Mouse (Mus musculus) cerebellum, postnatal 25 days (tissue): Measurements from ENCODE around the gene Btc.

ENCODE experiments used
- DNase-seq, 2 experiments: peaks; one replicate each; pipeline ENCODE4 v3.0.0; 2021; ENCODE audit warnings: mixed read lengths in 2 of 2

Btc gene

DNA sequence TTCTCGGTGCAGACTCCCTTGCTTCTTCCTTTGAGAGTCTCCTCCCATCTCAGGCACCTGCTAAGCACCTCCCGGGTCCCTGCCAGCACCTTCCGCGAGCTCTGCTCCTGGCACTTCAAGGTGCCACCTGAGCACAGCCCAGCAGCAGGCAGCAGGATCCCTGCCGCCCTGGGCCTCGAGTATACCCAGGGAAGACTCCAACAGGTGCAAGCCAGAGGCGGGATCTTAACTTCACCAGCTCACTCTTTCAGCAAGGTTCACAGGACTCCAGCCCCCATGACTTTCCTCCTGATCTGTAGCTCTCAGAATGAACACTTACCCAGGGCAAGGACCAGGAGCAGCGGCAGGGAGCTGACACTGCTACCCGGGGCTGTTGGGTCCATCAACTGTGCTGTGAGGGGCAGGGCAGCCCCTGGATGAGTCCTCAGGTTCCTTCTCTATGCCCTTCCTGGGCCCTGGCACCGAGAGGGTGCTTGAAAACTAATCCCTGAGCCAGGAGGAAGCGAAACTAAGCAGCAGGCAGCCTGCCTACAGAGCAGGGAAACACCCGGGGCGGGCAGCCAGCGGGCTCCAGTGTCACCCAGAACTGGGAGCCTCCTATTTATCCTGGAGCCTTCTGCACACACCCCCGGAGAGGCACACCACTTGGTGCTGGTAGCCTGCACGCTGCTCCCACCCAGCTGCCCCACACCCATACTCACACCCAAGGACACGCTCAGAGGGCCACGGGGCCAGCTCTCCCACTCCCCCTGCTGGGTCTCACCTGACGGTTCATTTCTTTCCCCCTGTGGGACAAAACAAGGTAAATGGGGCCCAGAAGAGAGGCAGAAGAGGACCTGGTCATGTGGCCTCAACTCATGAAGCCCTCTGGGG is at the start of gene Btc:
TSS of gene Btc (minus strand) at position 656 of the 873 bp plus-strand sequence.
- DNase-seq = peak; percentile 34 to 40

DNA sequence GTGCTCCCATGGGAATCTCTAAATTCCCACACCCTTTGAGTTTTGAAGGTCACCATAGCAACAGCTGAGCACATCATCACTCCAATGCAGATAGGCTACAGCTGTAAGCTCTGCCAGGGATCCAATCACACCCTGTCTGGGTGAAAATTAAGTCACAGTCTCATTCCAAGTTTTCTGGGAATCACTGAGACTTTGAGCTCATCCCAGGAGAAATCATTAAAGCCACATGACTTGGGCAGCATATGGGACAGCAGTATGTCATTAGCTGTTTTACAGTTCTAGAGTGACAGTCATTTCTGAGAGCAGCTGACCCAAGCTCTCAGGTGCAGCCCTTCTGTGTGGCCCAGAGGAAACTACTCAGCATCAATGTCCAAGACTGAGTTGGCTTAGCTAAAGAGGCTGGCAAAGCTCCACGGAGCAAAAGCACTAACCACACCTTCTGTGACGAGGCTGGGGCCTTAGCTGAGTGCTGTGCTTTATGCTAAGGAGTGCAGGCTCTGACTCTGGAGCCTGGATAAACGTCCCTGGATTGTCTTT is 42.3 kb upstream of the Btc start:
- DNase-seq = peak; percentile 6 to 16

DNA sequence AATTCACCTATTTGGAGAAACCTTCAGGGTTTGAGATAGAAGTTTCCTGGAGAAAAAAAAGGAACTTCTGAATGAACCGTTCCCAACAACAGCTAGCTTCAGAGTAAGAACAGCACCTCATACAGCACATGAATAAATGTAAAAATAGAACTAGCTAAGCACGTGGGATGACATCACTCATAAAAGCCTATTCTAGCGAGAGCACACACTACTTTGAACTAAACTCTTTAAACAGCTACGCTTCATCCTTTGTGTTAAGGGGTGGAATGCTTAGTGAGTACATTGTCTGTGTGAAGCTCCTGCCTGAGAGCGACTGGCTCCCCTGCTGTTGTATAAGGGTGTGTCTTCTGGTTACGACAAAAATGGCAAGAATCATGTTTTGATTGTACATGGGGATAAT is 33.8 kb upstream of the Btc start:
- DNase-seq = no peak

DNA sequence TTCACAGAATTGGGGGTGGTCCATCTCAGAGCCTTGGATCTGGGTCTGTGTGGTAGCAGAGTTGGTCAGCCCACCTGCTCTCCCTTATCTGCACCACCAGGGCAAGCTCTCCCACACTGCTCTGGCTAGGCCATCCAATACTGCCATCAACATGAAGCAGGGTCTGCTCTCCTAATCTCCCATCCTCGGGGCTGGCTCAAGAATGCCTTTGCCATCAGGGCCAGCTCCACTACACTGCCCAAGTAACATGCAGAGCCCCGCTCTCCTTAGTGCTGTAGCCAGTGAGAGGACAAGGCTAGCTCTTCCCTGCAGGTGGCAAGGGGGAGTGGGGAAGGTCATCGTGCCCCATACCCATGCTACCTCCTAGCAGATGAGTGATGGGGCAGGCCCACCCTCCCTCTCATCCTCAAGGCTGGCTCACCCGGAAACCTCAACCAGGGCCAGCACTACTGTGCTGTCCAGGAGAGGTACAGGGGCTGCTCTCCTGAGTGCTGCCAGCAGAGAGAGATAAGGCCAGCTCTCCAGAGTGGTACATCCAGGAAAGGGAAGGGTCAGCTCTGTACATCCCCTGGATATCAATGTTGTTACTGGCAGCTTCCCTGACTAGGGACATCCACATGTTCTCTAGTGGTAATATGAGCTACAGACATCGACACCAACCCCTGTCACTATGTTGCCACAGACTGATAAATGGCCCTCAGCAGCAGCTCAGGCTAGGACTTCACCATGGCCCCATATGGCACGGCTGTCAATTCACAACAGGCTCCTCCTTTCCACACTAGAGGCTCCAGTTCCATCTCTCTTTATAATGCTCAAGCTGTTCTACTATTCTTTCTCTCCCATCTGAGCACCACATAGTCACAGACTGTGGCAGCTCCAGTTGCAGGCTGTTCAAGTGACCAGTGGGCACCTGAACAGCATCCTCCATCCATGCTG is 32.2 kb upstream of the Btc start:
- no peak for DNase-seq

DNA sequence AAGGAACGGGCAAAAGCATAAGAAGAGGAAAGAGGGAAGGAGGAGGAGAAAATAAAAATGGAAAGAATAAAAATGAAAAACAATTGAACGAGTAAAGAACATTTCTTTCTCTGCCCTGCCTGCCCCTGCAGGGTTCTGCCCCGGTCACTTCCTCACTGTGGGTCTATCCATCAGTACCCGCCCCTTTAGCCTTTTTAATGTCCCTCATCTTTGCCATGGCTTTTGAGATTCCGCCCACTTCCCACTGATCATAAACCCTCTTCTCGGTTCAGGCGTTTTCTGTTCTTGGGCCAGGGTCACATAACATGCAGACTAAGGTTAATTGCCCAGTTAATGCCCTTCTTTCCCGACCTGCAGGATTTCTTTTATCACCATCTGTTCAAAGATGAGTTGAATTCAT is 25.8 kb upstream of the Btc start:
- no peak for DNase-seq

DNA sequence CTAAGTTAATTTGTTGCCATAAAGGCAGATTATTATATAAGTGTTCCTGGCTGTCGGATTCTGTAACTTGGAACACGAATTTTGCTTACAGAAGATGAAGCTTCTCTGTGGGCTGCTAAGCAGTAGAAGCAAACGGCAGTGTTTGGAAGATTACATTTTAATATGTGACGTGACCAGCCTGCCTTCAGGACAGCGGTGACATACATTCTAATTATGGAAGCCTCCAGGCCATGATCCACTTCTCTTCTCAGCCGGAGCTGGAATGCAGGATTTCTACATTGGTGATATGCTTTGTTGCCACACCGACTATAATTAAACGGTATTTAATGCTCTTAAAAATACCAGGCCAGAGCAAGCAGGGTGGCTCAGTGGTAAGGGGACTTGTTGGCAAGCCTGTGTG is 11.0 kb upstream of the Btc start:
- no peak for DNase-seq

DNA sequence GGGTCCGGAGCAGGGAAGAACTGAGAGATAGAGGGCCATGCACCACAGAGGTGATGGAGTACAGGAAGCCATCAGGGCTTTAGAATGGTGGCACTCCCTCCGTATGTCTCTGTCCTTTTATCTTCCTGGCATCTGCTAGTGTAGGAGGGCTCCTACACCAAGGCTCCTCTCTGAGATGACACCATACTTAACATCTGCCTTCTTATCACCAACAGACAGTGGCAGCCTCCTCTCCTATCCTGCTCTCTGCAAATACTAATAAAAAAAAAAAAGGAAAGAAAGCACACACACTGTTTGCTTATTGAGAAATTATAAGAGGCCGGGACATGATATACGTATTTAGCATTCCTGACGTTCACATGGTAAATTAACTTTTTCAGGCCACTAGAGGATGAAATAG is 1.5 kb upstream of the Btc start:
- no peak for DNase-seq

DNA sequence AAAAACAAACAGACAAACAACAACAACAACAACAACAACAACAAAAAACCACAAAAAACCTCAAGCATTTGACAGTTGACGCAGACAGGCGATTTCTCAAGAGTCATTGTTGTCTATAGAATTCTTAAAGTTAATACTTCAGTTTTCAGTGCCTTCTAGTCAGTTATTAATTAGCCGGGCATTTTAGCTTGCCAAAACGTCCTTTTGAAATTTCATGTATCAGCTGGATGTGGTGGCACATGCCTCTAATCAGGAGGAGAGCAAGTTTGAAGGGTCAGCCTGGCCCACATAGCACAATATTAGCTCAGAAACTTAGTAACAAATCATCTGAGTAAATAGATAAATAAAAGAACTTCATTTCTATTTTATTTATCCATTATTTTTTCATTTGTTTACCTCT is 487 bp upstream of the Btc start:
- DNase-seq = no peak

DNA sequence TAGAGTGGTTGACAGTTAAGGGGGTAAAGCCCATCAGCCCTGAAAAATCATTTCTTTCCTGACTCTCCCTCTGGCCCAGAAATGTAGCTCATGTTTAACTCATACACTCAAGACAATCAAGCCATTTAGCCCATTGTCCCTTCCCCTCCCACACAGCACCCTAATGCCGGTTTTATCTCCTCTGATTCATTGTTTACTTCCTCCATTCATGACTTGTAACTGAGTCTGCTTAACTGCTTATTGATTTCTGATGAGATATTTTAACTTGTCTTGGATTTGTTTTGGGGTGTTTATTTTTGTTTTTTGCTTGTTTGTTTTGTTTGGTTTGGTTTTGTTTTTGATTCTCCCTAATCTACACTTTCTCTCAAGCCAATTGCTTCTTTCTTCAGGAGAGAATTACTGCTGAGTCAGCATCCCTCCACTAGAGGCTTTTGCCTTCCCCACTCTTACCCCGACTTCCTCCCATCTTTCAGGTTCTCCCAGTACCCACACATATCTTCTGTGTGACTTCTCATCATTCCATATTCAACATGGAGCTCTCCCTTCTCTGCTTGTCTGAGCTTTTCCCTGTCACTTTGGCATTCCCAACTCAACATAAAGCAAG is 2.2 kb downstream of the Btc start:
- no peak for DNase-seq

DNA sequence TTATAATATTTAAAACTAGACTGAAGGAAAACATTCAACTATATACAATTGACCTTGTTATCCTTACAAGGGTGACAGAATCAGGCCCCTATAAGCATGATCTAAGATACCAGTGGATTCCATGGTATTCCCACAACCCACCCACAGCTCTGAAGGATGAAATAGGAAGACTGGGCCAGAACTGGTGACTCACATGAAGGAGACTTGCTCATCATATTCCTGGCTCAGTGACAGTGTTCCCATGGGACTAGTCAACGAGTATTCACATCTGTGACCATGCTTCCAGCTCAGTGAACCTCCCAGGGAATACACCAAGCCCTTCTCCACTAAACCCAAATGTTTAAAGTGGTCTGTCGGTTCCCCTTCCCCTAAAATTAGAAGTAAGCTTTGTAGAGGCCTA is 27.3 kb downstream of the Btc start:
- no peak for DNase-seq

DNA sequence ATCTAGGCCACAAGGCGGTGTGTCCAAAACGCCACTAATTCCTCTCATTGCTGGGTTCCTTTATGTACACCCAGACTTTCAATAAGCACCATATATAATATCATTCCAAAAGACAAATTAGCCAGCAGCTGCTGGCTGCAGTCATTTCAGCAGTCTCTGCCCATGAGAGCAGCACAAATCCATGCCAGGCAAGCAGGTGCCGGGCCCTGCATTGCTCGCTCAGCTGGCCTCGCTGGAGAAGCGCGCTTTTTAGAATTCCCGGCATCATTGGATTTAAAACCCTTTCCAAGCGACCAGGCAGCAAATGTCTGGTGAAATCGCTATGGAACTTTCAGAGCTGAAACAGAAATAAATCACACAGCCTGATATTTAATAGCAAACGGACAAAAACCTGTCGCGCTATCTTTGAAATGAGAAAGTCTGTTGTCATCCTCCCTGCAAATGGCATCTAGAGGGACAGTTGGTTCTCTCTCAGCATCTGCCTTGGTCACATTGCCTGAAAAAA is 34.7 kb downstream of the Btc start:
- peak; percentile 17 to 47 for DNase-seq

DNA sequence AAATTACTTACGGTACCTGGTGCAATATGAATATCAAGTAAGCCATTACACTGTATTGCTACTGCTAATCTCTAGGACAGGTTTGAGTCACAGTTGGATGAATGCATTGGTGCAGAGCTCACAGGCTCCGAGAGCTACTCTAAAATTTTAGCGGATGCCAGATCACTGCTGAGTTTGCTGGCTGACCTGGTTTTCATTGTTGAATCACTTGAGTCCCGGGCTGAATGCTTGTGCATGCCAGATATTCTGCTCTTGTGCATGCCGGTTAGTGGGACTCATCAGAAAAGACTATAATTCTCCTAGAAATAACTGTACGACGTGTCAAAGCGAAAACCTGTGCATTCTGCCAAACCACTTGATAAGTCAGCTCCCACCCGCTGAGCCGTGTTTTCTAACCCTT is 35.9 kb downstream of the Btc start:
- peak; percentile 83 to 85 for DNase-seq

DNA sequence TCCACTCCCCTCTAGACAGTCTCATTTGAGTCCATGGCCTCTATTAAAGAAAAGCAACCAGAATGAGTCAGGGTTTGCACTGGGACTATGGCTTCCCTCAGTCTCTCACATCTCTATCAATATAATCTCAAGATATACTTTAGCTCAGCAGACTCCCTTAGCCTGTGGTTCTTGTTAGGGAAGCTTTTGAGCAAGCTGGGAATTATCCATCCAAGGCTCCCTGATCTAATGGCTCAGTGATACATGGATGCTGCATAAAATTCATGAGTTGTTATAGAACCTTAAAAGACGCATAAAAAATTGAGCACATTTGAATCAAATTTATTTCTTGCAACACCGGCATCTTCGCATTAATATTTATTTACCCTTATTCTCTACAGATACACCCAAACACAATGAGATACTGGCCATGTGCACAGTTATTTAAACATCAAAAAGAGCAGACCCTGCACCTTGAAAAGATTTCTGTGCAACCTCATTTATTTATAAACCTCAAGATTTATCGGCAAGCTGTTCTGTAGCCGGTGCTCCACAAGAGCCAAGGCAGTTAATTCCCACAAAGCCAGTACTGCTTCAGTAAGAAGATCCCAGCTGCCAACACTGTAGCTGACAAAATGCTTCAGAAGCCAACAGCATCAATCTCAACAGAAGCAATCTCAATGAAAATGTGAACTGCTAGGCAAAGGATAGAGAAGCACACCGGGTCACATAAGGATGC is 39.4 kb downstream of the Btc start:
- peak in 1 of 2 experiments; percentile 40 for DNase-seq

DNA sequence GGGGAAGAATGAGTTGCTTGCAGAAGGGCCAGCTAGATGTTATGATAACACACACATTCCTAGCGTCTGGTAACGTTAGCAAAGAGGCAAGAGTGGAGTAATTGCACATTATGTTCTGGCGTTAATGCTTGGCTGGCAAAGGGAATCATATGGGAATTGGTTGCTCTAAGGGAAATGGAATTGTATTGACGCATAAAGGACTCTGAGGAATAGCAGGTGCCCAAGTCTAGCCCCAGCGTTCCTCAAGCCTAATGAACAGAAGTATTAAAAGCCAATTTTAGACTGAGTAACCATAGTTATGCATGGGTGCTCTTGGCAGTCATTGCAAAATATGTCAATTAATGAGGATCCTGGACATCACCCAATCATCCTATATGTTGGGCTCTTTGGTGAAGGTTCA is 50.1 kb downstream of the Btc start:
- no peak for DNase-seq

DNA sequence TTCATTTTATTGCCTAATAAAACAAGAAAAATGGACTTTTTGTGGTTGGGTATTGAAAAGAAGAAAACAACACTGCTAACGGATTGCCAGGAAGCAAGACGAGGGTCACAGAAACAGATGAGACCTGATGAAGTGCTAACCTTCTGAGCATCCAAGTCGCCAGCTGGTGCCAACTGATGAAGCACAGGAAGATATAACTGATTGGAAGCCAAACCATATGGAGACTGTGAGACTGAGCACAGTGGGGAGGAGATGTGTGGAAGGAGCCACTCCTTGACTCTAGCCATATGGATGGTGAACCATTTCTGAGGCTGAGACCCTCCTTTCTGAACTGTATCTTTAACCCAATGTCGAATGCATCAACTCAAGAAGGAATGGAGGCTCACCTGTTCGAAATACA is 57.1 kb downstream of the Btc start:
- DNase-seq = peak; percentile 49 to 78

DNA sequence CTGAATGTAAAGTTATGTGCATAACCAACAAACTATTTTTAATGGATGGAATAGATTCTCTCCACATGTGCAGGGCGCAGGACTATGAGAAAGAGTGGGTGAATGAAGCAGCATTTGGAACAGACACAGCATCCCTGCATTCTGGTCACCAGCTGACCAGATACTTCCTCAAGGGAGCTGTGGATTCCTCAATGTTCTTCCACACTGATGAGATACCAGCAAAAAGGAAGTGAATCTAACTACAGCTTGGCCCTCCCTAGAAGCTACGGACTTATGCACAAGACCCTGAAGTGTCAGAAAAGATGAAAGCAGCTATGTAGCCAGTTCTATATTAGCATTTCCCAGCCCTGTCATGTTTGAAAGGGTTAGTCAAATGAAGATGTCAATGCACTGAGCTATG is 57.7 kb downstream of the Btc start:
- no peak for DNase-seq

DNA sequence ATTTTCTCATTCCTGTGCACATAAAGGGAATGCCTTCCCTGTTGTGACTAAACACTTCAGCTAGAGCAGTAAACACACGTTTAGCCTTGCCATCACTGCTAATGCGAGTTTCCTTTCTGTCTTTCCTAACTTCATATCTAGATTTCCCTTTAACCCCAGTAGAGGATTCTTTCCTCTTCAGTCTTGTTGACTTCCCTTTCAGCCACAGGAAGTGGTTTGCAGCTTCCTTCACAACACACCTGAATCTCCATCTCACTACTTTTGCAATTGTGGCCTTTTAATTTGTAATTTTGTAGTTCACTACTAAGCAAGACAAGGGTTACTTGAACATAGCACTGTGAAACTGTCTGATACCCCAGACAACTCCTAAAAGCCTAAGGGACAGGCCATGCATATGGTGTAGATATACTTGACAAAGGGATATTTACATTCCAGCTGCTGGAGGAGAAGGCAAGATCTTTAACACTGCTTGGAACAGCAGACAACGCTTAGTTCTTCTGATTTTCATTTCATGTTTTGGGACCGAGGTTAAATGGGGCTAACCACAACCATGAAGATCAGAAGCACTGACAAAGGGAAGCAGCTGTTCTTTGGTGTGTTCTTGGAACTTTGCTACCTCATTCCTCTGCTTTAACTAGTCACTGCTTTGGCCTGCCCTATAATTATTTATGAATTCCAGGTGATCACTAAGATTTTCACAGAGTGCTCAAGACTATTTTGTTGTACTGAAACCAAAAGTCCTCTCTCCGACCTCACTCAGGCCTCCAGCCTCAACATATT is 60.6 kb downstream of the Btc start:
- no peak for DNase-seq

DNA sequence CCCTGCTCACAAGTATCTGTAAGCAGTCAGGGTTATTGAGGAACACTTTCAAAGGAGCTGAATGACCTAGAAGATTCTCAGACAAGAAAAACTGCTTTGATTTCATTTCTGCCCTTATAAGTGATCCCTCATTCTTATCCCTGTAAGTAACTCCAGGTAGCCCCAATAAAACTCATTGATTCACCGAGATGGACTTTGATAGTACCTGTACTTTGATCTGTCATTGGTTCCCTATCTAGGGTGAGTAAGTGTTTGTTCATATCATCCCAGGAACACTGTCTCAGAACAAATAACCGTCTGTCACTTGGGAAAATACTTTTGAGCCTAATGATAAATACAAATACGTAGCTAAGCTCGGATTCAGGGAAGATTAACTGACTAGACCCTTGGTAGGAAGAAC is 68.6 kb downstream of the Btc start:
- no peak for DNase-seq

DNA sequence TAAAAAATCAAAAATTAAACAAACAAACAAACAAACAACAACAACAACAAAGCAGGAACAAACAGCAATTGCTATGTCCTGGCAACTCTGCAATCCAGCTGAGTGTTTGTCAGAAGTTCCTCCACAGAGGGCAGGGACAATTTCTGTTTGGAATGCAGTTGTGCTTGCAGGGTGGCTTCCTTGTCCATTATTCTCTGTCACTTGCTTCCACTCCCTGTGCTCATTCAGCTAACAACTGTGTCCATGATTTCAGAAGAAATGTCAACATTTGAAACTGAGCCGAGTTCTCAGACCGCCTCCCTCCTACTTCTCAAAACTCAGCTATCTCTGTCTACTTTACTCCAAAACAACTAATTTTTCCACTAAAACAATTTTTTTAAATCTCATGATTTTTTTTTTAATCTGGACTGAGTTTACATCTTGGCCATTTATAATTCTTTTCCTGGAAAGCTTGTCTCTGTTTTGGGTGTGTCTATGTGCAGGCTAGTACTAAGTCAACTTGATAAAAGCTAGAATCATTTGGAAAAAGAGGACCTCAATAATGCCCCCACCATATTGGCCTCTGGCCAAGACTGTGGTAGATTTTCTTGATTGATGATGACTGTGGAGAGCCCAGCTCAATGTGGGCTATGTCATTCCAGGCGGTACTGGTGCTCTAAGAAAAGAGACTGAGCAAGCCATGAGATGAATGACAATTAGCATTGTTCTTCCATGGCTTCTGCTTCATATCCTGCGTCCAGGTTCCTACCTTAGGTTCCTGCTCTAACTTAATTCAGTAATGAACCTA is 70.5 kb downstream of the Btc start:
- no peak for DNase-seq

DNA sequence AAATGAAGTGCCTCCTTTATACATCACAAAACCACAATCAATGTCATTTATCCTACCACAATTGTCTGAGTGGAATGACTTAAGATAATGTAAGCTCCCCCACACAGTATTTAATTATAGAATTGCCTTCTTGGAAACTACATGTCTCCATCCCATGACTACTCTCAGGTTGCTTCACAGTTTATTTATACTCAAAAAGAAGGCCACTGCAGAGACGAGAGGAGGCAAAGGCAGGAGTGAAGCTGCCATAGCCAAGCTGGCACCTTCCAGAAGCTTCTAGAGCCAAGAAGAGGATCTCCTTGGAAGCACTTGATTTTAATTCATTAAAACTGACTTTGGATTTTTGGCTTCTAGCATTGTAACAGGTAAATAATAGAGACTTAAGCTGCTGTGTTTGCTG is 81.0 kb downstream of the Btc start:
- no peak for DNase-seq

DNA sequence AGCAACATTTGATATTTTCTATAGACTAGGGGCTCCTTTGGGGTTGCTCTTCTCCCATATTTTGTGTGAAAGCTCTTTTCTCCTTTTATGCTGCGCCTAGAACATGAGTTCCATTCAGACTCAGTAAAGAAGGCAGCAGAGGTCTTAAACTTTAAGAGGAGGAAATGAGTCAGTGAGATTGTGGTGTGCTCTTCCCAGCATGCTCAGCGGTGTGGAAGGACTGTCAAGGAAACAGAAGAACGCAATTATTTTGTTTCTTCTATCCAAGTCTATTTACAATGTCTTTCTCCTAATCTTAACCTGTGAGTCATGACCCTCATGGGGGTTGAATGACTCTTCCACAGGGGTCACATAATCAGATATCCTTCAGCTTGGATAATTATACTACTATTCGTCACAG is 82.4 kb downstream of the Btc start:
- DNase-seq = no peak
